Mouse (Mus musculus): Measurements from ENCODE around the gene Ribc2. TPM values are rescaled to one million over a fixed set of nuclear protein-coding genes. Genes with fewer than 3 reads are reported as not detected.

Ribc2 gene
- polyA plus RNA-seq, 3 experiments from 2014 or later, result not detected

GRCm38 (mm10) chr15:85179528-85180180 is 47.8 kb downstream of the Ribc2 start:
- ATAC-seq, result no peak

- ATAC-seq, result no peak
Measured at GRCm38 (mm10) chr15:85180368-85180767, 48.5 kb downstream of the Ribc2 start.

- ATAC-seq, result no peak
Measured at GRCm38 (mm10) chr15:85182063-85182462, 50.2 kb downstream of the Ribc2 start.

- no peak for ATAC-seq
Measured at GRCm38 (mm10) chr15:85186916-85187315, 55.0 kb downstream of the Ribc2 start.

GRCm38 (mm10) chr15:85188167-85188778 is 56.4 kb downstream of the Ribc2 start:
- ATAC-seq, result no peak

Other genes with a start within 250 kb of the Ribc2 start
- under 1 TPM; 0.55 to 0.63 (median 0.63) TPM for gene Gm29666, start 212.0 kb upstream of the Ribc2 start, polyA plus RNA-seq (2017; shearing (Covaris generic))
- gene Nup50, start 208.7 kb upstream of the Ribc2 start, polyA plus RNA-seq (2017; shearing (Covaris generic)), result 10 to 100 TPM; 18.8 to 32.6 (median 20.8) TPM
- 1 to 10 TPM; 1.1 to 1.9 (median 1.3) TPM for gene 5031439G07Rik, start 143.5 kb upstream of the Ribc2 start, polyA plus RNA-seq (2017; shearing (Covaris generic))
- not detected for gene Upk3a, start 114.9 kb upstream of the Ribc2 start, polyA plus RNA-seq (2017; shearing (Covaris generic))
- 10 to 100 TPM; 27.4 to 43.6 (median 41.6) TPM for gene Fam118a, start 103.1 kb upstream of the Ribc2 start, polyA plus RNA-seq (2017; shearing (Covaris generic))
- under 1 TPM in 1 of 3 experiments, not detected in 2; 0.36 TPM for gene Smc1b, start 114 bp upstream of the Ribc2 start, polyA plus RNA-seq (2017; shearing (Covaris generic))
- gene Fbln1, start 73.9 kb downstream of the Ribc2 start, polyA plus RNA-seq (2017; shearing (Covaris generic)), result not detected
- gene Atxn10, start 204.2 kb downstream of the Ribc2 start, polyA plus RNA-seq (2017; shearing (Covaris generic)), result 100 to 1,000 TPM; 104 to 140 (median 107) TPM

All from inflammation-experienced regulatory T-cells, adult 6 months (primary cell).